Mouse (Mus musculus) layer of hippocampus, adult 18-20 months (tissue): ENCODE measurements around the gene Snx32. TPM values are rescaled to one million over a fixed set of nuclear protein-coding genes. Genes with fewer than 3 reads are reported as not detected.

Experiments
- DNase-seq, 2 experiments: peaks; one replicate each; pipeline ENCODE4 v3.0.0; 2022; ENCODE audit warnings: low spot score in 2 of 2
- total RNA-seq, 2 experiments: library from RNA; stranded (reverse); gene quantifications; 2 replicates each; pipeline ENCODE4 v1.2.3; 2021

Gene Snx32
- total RNA-seq, 2 experiments from 2014 or later, result 79.9 to 85.2 TPM

DNA sequence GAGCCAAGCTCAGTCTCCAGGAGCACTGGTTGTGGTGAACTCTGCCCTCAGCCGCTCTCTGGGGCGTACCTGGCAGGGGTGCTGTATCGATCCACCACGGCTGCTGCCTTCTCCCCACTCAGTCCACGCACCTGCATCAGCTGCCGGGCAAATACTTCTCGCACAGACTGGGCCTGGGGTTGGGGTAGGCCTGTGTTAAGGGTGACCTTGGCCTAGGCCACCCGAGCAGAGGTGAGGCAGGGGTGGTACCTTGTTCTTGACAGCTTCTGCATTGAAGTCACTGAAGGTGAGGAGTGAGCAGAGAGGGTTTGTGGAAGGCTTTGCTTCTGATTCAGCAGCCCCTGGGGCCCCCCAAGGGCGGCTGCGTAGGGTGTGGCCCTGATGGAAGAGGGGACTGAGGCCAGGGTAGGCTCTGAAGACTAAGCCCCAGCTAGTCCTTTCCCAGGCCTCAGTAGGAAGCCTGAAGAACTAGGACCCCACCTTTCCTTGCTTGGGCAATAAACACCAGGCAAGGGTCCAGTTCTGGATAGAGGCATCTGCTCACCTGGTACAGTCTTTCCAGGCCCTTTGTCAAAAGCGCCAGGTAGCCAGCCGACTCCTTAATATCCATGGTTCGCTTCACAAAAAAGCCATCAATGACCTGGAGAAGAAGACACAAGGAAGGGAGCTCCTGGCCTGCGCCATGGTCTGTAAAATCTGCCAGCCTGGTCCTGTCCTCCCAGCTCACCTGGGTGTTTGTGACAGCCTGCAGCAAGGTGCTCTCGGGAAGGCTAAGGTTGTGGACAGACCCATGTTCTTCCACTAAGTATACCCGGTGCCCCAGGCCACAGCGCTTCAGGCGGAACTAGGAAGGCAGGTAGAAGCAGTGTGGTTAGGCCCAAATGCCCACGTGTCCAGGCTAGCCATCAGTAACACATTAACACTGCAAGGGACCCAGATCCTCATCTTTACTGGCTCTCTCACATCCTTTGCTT, 26.7 kb downstream of the Snx32 start:
- DNase-seq, result no peak

DNA sequence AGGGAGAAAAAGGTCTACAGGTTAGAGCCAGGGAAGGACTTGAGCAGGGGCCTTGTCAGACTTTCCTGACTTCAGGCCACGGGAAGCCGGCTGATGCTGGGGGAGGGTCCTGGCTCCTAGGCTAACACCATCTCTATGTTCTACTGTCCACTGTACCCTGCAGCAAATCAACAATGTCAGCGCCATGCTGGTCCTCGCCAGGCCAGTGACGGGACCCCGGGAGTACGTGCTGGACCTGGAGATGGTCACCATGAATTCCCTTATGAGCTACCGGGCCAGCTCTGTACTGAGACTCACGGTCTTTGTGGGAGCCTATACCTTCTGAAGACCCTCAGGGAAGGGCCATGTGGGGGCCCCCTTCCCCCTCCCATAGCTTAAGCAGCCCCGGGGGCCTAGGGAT, 28.9 kb downstream of the Snx32 start:
- no peak for DNase-seq

DNA sequence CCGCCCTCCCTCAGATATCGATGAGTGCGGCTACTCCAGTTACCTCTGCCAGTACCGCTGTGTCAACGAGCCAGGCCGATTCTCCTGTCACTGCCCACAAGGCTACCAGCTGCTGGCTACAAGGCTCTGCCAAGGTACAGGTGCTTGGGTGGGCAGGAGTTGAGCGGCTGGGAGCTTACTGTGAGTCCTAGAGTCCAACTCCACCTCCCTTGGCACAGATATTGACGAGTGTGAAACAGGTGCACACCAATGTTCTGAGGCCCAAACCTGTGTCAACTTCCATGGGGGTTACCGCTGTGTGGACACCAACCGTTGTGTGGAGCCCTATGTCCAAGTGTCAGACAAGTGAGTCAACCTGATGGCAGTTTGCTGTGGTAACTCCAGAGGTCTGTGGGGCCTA, 30.3 kb downstream of the Snx32 start:
- DNase-seq, result no peak

DNA sequence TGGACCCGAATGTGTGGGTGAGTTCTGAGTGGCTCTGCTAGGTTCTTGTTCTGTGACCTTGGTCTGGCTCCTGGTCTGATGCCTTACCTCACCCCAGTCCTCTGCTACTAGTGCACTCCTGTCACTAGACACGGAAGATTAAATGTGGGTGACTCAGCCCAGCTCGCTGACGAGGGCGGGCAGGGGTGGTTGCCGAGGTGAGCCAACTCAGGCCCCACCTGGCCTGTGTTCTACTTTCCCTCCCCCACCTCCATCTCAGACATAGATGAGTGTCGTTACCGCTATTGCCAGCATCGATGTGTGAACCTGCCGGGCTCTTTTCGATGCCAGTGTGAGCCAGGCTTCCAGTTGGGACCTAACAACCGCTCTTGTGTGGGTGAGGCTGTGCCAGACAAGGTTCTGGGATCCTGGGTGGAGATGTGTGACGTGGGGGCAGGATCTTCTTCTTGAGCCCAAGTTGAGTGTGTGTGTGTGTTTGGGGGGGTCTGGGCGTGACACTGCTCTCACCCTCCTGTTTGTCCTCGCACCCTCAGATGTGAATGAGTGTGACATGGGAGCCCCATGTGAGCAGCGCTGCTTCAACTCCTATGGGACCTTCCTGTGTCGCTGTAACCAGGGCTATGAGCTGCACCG, 32.6 kb downstream of the Snx32 start:
- DNase-seq, result no peak

DNA sequence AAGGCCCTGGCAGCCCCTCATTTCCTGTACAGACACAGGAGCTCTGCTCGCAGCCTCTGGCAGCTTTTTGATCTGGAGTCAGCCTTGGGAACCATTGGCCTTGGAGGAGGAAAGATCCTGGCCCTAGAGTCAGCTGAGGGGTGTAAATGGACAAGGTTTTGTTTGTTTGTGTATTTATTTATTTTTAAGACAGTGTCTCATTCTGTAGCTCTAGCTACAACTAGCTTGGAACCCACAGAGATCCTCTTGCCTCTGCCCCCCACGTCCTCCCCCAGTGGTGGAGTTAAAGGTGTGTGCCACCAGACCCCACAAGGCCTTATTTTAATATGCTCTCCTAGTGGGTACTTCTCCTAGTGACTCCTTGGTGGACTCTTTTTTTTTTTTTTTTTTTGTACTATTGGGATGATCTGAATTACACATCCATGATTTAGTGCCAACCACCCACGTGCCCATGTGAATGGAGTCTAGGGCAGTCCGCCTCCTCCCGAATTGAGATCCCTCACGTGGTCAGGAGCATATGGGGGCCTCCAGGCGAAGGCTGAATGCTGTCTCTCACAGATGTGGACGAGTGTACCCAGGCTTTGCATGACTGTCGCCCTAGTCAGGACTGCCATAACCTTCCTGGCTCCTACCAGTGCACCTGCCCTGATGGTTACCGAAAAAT, 33.2 kb downstream of the Snx32 start:
- no peak for DNase-seq

DNA sequence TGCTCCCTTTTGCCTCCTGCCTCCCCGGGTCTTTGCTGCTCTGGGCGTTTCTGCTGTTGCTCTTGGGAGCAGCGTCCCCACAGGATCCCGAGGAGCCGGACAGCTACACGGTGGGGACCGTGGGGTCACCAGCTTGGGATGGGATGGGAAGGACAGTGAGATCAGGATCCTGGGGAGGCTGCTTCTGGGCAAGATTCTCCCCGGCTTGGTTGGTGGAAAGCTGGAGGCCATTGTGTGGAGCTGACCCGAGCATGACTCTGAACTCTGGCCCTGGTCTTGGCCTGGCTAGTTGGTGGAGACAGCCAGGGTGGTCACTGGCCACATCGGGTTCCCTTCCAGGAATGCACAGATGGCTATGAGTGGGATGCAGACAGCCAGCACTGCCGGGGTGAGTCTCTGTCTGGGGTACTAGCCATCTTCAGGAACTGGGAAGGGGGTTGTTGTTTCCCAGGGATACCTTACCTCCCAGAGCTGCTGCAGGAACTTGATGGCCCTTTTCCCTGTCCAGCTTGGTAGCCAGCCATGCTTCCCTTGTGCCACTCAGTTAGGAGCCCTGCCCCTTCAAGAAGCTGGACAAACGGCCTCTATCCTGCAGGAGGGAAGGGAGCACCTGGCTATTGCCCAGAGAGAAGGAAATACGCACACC, 35.1 kb downstream of the Snx32 start:
- no peak for DNase-seq

DNA sequence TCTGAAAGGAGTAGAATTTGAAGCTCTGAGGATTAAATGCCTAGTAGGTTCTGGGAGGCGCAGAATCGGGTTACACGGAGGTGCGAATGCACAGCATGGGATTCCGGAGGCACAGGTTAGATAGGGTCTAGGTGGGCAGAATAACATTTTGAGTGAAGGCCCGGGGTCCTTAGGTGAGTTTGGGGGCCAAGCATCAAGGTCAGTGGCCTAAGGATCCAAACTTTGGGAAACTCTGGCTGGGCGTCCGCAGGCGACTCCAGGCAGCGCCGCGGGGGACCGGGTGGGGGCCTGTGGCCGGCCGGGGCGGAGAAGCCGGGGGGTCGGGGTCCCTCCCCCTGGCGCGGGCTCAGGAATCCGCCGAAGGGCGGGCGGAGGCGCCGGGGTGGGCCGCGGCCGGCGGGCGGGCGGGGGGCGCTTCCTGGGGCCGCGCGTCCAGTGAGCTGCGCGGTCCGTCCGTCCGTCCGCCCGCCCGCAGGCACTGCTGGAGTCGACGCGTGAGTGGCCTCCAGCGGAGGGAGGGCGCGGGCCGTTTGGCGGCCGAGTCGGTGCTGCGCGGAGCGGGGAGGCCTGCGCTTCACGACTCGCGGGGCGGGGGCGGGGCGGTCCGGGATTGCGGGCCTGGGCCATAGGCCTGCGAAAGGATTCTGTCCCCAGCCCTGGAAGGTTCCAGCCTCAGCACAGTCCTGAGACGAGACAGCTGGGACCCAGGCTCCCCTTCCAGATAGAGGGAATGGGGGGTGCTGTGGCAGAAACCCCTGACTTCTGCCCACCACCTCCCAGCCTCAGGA, 35.9 kb downstream of the Snx32 start:
- DNase-seq, result no peak

DNA sequence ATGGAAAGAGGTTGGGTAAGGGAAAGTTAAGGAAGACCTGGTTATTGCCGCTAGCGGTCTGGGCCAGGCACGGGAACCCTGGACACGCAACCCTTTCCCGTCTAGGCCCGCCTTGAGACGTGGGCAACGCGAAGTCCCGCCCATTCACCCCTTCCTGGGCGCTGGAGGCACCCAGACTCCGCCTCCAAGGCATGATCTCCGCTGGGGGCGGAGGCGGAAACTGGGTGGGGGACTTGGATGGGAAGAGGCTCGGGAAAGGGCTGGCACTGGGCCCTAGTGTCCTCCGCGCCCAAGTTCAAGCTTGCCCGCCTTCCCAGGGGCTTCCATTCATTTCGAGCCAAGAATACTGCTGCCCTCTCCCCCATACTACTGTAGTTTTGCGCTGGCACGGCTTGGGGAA, 36.6 kb downstream of the Snx32 start, which contains the start of gene Efemp2:
Gene Efemp2, plus strand, starts transcription at position 235 of the 400 bp plus-strand sequence.
- no peak for DNase-seq

DNA sequence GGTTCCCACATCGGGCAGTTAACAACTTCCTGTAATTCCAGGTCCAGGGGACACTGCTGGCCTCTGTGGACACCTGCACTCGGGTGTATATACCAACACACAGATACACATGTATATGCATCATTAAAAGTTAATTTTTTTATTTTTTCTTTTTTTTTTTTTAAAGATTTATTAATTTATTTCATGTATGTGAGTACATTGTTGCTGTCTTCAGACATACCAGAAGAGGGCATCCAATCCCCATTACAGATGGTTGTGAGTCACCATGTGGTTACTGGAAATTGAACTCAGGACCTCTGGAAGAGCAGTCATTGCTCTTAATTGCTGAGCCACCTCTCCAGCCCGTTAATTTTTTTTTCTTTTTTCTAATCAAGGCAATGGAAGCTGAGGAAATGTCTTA, 37.5 kb downstream of the Snx32 start:
- DNase-seq, result no peak

DNA sequence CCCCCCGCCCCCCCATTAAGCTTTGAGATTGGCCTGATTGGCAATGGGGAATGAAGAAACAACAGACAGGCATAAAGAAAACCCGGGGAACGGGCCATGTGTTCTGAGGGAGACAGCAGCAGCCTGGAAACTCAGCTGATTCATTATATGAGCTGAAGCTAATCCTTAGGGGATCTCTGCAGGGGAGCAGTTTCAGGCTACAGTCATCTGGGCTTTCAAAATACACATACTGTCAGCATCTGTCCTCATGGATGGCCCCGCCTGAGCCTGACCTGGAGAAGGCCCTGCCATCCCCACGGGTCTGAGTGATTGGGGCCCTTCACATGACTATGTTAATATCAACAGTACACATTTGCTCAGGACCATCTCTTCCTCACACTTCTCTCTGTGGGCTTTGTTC, 38.5 kb downstream of the Snx32 start:
- DNase-seq, result no peak

DNA sequence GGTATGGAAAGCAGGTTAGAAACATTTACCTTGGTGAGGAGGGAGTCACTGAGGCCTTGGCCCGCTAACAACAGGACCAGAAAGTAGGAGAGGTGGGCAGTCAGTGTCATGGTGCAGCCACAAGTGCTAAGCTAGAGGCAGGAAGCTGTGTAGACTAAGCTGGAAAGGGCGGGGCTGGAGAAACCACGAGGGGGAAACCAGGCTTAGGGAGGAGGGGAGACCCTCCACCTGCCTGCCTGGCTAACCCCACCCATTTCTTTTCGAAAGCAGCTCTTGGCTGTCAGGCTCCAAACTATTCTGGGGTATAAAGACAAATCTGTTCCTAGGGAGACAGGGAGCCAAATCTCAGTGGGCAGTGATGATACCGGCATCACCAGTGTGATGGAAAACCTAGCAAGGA, 42.0 kb downstream of the Snx32 start, which contains the start of gene Ctsw:
Gene Ctsw, minus strand, starts transcription at position 134 of the 400 bp plus-strand sequence.
- no peak for DNase-seq

DNA sequence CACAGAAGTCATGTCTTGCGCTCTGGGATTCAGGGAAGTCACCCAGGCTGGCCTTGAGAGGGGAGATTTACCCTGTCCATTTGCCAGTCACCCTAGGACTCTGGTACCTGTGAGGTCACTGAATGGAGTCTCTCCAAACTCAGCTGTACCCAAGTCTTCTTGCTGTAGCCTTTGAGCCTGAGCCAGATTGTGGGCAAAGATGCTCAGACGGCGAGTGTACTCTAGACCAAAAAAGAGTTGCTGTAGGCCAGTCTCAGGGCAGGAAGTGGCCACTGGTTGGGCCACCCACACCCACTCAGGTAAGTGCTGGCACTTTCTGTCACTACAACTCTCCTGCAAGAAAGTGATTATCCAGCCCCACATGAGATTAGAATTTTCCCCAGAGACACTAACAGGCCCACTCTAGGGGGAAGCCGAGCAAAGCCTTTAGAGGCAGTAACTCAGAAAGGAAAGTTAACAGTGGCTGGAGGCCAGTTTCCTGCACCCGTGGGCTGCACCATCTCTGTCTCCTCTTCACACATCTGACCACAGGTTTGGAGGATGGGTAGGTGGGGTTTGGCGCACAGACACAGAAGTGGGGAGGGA, 43.3 kb downstream of the Snx32 start:
- DNase-seq, result no peak

DNA sequence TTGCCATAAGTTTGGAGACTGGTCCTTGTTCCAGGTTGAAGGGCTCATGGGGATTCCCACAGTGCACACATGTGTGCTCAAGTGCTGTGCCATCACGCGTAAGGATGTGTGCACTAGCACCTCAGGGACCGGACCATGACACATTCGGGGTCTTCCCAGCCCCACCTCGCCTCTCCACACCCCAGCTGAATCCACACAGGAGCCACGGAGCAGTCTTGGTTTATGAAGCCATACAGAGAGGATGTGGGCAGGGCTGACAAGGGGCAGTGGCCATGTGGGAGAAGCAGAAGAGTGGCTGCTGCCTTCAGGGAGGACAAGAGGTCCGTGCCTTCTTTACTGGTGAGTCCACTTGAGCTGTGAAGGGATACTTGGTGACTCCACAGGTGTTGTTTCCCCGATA, 45.3 kb downstream of the Snx32 start:
- no peak for DNase-seq

DNA sequence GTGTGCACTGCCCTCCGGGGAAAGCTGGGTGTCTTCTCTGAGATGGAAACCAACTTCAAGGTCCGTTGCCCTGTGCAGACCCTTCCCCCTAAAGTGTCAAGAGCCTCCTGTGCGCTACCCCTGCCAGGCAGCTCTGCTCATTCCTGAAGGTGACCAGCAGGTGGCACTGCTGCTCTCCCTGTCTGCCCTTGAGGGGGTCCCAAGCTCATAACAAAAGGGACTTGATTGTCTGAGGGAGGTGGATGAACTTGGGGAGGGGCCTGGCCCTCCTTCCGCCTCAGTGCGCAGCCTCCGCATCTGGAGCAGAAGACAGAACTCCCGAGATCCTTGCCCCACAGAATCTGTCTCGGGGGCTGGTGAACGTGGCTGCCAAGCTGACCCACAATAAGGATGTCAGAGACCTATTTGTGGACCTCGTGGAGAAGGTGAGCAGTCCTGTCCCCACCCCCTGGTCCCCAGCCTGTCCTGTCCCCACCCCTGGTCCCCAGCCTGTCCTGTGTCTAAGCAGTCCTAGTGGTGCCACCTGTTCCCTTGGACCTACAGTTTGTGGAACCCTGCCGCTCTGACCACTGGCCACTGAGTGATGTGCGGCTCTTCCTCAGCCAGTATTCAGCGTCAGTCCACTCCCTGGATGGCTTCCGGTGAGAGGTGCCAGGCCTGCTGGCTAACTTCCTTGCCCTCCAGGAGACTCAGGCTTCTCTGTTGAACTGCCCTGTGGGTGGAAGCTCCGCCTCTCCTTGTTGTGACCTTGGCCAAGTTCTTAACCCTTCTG, 46.4 kb downstream of the Snx32 start:
- peak in 1 of 2 experiments; percentile 54 for DNase-seq

DNA sequence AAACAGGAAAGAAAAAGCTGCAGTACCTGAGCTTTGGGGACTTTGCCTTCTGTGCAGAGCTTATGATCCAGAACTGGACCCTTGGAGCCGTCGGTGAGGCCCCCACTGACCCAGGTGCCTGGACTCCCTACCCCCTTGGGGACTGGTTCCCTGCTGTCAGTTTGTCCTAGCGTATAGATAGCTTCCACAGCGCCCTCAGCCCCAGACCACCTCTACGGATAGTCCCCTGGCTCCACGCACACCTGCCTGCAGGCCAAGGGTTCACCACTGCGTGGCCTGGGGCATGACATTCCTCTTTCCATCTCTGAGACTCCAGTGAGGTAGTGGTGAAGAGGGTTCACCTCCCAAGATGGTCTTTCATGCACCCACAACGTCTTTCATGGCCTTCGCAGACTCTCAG, 47.1 kb downstream of the Snx32 start:
- no peak for DNase-seq

DNA sequence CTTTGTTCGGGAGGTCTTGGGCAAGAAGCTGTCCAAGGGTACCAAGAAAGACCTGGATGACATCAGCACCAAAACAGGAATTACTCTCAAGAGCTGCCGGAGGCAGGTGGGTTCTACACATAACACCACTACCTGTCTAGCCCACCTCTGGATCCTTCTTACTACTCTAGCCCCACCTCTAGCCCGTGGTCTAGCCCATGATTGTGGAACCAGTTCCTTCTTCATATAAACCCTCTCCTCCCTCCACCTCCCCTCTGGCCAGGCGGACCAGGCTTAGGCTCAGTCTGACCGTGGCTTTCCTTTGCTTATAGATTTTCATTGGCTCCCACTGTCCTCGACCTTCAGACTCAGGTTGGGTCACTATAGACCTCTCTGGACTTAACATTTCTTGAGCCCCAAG, 48.9 kb downstream of the Snx32 start:
- DNase-seq, result no peak

DNA sequence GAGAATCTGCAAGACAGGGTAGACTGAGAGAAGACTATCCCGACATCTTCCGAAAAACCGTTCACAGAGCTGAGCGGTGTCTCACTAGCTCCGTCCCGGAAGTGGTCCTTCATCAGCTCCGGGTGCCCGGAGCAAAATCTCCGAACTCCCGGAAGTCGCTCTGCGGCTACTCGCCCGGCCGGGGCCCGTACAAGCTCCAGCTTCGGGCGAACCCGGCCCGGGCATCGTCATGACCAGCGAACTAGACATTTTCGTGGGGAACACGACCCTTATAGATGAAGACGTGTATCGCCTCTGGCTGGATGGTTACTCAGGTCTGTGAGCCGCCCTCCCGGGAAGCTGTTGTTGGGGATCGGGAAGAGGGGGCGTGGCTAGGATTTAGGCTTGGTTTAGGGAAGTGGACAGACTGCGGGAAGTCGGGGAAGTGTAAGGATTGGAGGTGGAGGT, 49.9 kb downstream of the Snx32 start, which contains the start of gene Fibp:
Gene Fibp, plus strand, starts transcription at position 151 of the 447 bp plus-strand sequence.
- peak; percentile 81 to 91 for DNase-seq

DNA sequence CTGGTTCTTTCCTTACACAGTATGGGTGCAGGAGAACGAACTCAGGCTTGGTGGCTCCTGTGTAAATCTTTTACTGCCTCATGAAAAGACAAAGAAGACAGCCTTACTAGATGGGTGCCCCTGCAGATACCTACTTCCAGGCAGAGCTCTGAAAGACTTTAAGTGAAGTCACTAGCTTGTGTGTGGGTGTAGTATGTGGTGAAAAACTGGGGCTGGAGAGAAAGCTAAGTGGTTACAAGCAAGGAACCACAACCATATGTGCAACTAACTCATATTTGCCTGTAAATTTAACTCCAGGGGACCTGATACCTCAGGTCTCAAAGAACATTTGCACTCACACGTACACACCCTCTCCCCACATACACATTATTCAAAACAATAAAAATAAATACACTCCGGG, 50.4 kb downstream of the Snx32 start:
- no peak for DNase-seq

DNA sequence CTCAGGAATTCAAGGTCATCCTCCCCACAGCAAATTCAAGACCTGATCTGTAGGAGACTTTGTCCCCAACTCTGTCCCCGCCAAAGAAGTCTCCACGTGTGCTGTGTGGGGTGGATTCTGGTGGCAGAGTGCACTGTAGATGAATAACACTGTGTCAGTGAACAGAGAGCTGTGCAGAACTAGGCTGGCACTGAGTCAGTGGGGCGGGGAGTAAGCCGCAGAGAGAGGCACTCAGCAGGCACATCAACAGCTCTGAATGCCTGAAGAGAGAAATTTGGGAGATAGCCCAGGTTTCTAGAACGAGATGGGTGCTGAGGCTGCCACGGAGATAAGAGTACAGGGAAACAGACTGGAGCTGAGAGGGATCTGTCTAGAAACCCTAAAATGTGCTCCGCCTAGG, 51.3 kb downstream of the Snx32 start:
- peak; percentile 59 to 75 for DNase-seq
